Mouse (Mus musculus): ENCODE data around the gene Psph. TPM values are rescaled to one million over a fixed set of nuclear protein-coding genes. Genes with fewer than 3 reads are reported as not detected.
A peak's percentile ranks its signal among the peaks of the same experiment; 100 is the strongest.
"Not testable (repeated sequence)": the region's sequence is repeated elsewhere in the genome, so short reads cannot be mapped to it uniquely, and the experiment has no call there.

Gene Psph
- polyA plus RNA-seq (2015; fragmentation: Nextera tagmentation; extraction: Ambion mirVana), result 20.8 and 21.4 TPM in 2 replicates

DNA sequence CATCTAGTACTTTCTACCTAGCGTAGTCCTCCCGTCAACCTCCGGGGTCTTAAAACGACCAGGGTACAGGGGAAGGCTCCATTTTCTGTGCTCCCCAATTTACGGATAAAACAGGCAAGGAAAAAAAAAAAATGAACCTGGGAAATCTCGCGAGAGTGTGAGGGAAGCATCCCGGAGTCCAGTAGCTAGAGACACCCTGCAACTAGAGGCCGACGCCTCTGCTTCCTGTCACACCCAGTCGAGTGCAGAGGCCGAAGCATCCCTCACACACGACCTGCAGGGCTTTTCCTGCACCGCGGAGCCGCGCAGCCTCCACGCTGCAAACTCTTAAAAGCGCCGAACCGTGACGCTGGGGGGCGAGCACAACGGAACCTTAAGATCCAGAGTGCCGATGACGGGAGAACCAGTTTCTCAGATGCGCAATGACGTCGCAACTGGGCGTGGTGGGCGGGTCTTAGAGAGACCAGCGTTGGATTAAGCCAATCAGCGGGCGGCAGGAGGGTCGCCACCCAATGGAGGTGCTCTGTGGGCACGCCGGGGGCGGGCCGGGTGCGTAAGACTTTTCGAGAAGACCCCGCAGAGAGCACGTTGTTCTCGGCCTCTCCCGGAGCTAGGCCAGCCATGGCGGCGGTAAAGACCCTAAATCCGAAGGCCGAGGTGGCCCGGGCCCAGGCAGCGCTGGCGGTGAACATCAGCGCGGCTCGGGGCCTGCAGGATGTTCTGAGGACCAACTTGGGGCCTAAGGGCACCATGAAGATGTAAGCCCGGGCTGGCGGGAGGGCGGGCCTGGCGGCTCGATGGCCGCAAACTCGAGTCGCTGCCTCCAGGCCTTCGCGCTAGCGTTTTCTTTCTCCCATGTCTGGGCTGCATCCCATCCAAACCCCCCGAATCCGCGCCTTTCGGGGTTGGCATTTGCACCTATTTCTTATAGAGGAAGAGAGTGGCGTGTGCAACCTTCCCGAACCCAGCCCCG lies at the start of gene Psph:
Gene Psph, minus strand, starts transcription at position 632 of the 973 bp plus-strand sequence.
- Histone ChIP-seq H3K27ac (ENCODE audit: low read length) (peak within 1 kb of the TSS; percentile 98), H3K4me1 (ENCODE audit: insufficient read depth, low read depth, low read length) (peaks cover 11% of the 10 kb centered on the region; the same call in 1 of the 2 replicates), H3K4me2 (replicated peaks; ENCODE audit: low read depth, low read length) (peak within 1 kb of the TSS; percentile 65), H3K36me3 (ENCODE audit: insufficient read depth, low read length) (peaks cover 22% of the 10 kb centered on the region), H3K9ac (replicated peaks; ENCODE audit: low read depth) (peak within 1 kb of the TSS; percentile 95), H3K27me3 (replicated peaks; ENCODE audit: insufficient read depth, low read length) (no peaks in the 10 kb centered on the region), H3K4me3 (ENCODE audit: low read depth, low read length) (peak within 1 kb of the TSS; percentile 89), H3K9me3 (ENCODE audit: low read length) (no peaks in the 10 kb centered on the region)
- WGBS, result under 1% methylated on average over 71 of the region's 73 CpGs
- peak; percentile 99 for ATAC-seq
- peak; percentile 26; the same call in 1 of the 2 replicates for TF ChIP-seq CTCF (IDR thresholded peaks at IDR 0.05)
- TF ChIP-seq EP300 (IDR thresholded peaks at IDR 0.05), result peak; percentile 87
- DNase-seq (ENCODE audit: low spot score), result peak; percentile 98

DNA sequence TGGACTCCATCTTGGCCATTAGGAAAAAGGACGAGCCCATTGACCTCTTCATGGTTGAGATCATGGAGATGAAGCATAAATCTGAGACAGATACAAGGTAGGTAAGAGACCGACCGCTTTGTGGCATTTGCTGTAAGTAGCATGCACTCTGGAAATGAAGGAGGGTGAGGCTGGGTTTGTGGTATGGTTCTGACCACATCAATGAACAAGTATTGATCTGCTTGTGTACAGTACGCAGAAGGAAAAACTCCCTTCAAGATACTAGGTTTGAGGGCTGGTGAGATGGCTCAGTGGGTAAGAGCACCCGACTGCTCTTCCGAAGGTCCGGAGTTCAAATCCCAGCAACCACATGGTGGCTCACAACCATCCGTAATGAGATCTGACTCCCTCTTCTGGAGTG lies 3.3 kb upstream of the Psph start:
- ATAC-seq; H3K27ac ChIP-seq (ENCODE audit: low read length); H3K4me3 ChIP-seq (ENCODE audit: low read depth, low read length); H3K9ac ChIP-seq (replicated peaks; ENCODE audit: low read depth); DNase-seq (ENCODE audit: low spot score); H3K9me3 ChIP-seq (ENCODE audit: low read length); H3K27me3 ChIP-seq (replicated peaks; ENCODE audit: insufficient read depth, low read length); H3K4me2 ChIP-seq (replicated peaks; ENCODE audit: low read depth, low read length): not testable (repeated sequence)
- peaks cover 34% of the 10 kb centered on the region for H3K36me3 ChIP-seq (ENCODE audit: insufficient read depth, low read length)
- WGBS, result 94% methylated on average over 7 of the region's 8 CpGs
- peaks cover 11% of the 10 kb centered on the region; the same call in 1 of the 2 replicates for H3K4me1 ChIP-seq (ENCODE audit: insufficient read depth, low read depth, low read length)

DNA sequence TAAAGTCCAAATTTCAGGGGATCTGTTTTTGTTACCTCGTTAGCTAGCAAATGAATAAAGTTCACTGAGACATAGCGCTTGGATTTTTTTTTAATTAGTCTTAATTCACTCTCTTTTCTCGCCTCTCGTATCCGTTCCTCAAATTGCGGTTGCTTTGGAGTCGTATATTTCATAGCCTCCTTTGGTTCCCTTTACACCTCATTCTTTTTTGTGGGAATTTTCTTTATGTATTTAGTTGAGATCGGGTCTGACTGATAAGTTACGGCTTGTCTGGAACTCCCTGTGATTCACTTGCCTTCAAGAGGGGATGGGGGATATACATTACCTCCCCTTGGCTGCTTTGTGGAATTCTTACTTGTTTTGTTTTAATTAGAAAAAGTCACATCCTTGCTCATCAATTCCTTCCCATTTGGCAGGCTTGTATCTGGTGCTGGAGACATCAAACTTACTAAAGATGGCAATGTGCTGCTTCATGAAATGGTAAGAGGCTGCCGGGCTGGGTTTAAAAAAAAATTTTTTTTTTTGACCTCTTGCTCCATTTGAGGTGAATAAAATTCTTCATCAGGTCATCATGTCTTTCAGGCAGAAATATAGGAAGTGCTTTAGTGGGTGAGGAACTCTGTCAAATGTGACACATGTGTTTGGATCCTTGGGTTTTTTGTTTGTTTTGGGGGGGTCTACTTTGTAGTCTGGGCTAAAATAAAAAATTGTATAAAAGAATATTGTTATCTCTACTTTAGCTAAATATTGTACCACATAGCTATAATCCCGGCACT lies 757 bp upstream of the Psph start:
- Histone ChIP-seq H3K4me2 (replicated peaks; ENCODE audit: low read depth, low read length) (peak overlapping the region; percentile 65), H3K27me3 (replicated peaks; ENCODE audit: insufficient read depth, low read length) (no peaks in the 10 kb centered on the region), H3K27ac (ENCODE audit: low read length) (peak overlapping the region; percentile 98), H3K9me3 (ENCODE audit: low read length) (no peaks in the 10 kb centered on the region), H3K36me3 (ENCODE audit: insufficient read depth, low read length) (peaks cover 27% of the 10 kb centered on the region), H3K4me1 (ENCODE audit: insufficient read depth, low read depth, low read length) (peaks cover 11% of the 10 kb centered on the region; the same call in 1 of the 2 replicates), H3K4me3 (ENCODE audit: low read depth, low read length) (peak overlapping the region; percentile 89), H3K9ac (replicated peaks; ENCODE audit: low read depth) (peak overlapping the region; percentile 95)
- DNase-seq (ENCODE audit: low spot score) (no peak), ATAC-seq (no peak)
- TF ChIP-seq EP300 (IDR thresholded peaks at IDR 0.05) (no peak), CTCF (IDR thresholded peaks at IDR 0.05) (no peak)
- 8% methylated on average over 11 of the region's 11 CpGs for WGBS

DNA sequence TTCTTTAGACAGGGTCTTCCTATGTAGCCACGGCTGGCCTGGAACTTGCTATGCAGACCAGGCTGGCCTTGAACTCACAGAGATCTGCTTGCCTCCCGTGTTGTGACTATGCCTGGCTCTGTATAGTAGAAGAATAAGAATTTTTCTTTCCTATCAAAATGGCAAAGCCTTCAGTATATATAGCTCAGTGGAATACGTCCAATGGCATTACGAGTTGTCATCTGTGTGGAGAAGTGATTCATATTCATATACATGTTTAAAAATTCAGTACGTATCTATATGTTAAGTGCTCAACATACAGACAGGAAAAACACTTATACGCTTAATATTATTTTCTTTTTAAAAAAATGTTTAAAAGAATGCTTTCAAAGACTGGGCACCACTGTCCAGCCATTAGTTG lies 1.1 kb downstream of the Psph start:
- Histone ChIP-seq H3K4me1 (ENCODE audit: insufficient read depth, low read depth, low read length) (peaks cover 11% of the 10 kb centered on the region; the same call in 1 of the 2 replicates), H3K36me3 (ENCODE audit: insufficient read depth, low read length) (peaks cover 18% of the 10 kb centered on the region), H3K9ac (replicated peaks; ENCODE audit: low read depth) (peak overlapping the region; percentile 95)

DNA sequence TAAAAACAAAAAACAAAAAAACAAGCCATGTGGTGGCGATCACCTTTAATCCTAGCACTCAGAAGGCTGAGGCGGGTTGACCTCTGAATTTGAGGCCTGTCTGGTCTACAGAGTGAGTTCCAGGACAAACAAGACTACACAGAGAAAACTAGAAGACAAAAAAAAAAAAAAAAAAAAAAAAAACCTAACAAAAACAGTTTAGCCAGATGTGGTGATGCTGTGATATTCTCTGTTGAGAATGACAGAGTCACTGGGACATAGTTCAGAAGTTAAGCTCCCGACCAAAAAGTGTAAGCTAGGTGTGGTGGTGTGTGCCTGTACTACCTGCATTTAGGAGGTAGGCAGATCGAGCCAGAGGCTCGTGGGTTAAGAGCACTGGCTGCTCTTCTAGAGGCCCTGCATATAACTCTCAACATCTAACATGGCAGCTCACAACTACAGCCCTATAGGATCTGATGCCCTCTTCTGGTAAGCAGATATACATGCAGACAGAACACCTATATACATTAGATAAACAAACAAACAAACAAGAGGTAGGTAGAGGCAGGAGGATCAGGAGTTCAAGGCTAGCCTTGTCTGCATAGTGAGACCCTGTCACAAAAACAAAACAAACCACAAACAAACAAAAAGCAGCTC lies 1.9 kb downstream of the Psph start:
- TF ChIP-seq CTCF (IDR thresholded peaks at IDR 0.05) (no peak; the same call in 1 of the 2 replicates), EP300 (IDR thresholded peaks at IDR 0.05) (no peak)
- Histone ChIP-seq H3K4me1 (ENCODE audit: insufficient read depth, low read depth, low read length) (peaks cover 11% of the 10 kb centered on the region; the same call in 1 of the 2 replicates), H3K9me3 (ENCODE audit: low read length) (no peaks in the 10 kb centered on the region), H3K9ac (replicated peaks; ENCODE audit: low read depth) (no peak overlapping the region), H3K27me3 (replicated peaks; ENCODE audit: insufficient read depth, low read length) (no peaks in the 10 kb centered on the region), H3K4me2 (replicated peaks; ENCODE audit: low read depth, low read length) (no peak overlapping the region), H3K36me3 (ENCODE audit: insufficient read depth, low read length) (peaks cover 15% of the 10 kb centered on the region), H3K4me3 (ENCODE audit: low read depth, low read length) (no peak overlapping the region), H3K27ac (ENCODE audit: low read length) (no peak overlapping the region)
- WGBS, result 84% methylated on average over 5 of the region's 5 CpGs
- DNase-seq (ENCODE audit: low spot score) (no peak), ATAC-seq (no peak)

More for the DNA sequence above, 1.1 kb downstream of the Psph start:
- DNase-seq (ENCODE audit: low spot score) (no peak), ATAC-seq (no peak)
- Histone ChIP-seq H3K27me3 (replicated peaks; ENCODE audit: insufficient read depth, low read length) (no peaks in the 10 kb centered on the region), H3K4me3 (ENCODE audit: low read depth, low read length) (peak overlapping the region; percentile 89), H3K9me3 (ENCODE audit: low read length) (no peaks in the 10 kb centered on the region), H3K27ac (ENCODE audit: low read length) (peak overlapping the region; percentile 98), H3K4me2 (replicated peaks; ENCODE audit: low read depth, low read length) (peak overlapping the region; percentile 65)
- WGBS, result 71% methylated on average over 6 of the region's 6 CpGs
- no peak for TF ChIP-seq CTCF (IDR thresholded peaks at IDR 0.05)
- no peak for TF ChIP-seq EP300 (IDR thresholded peaks at IDR 0.05)

Data from lung, postnatal 0 days (tissue).